Mouse (Mus musculus) lung, postnatal 10 days (tissue): ENCODE measurements around the gene U2af1l4.

Source experiments
- DNase-seq: peaks from one replicate; pipeline ENCODE4 v3.0.0; 2021

Gene U2af1l4

DNA sequence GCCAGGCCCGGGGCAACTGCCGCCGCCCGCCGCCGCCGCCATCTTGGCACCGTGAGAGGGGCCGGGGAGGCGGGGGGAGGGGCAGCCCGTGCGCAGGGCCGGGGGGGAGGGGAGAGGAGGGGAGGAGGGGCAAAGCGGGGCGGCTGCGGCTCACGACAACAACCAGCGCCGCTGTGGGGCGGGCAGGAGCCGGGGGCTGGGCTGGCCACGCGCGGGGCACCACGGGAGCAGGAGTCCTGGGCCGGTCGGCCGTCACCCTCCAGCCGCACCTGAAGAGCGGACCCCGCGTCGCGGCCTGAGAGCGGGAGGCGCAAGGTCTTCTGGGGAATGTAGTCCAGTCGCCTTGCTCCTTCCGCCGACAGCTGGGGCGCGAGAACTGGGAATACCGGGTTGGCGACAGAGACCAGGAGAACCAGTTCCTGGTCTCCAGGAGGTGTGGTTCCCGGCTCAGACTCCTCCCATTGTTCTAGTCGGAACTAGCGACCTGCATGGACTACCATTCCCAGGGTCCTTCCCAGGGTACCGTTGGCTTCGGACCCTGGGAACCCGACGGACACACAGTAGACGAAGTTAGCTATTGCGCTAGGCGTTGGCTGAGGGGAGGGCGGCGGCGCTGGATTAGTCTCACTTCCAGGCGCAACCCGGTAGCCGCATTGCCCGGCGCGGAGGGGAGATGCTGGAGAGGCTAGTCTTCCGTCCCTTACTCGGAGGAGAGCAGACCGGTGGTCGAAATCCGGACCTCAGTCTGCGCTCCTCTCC lies 25.8 kb downstream of the U2af1l4 start, which contains the start of gene Kmt2b:
Kmt2b (minus strand) TSS at position 51 of the 759 bp plus-strand sequence.
- peak; percentile 99 for DNase-seq

GRCm38 (mm10) chr7:30589435-30590301 lies 26.6 kb downstream of the U2af1l4 start:
- DNase-seq = peak; percentile 93

DNA sequence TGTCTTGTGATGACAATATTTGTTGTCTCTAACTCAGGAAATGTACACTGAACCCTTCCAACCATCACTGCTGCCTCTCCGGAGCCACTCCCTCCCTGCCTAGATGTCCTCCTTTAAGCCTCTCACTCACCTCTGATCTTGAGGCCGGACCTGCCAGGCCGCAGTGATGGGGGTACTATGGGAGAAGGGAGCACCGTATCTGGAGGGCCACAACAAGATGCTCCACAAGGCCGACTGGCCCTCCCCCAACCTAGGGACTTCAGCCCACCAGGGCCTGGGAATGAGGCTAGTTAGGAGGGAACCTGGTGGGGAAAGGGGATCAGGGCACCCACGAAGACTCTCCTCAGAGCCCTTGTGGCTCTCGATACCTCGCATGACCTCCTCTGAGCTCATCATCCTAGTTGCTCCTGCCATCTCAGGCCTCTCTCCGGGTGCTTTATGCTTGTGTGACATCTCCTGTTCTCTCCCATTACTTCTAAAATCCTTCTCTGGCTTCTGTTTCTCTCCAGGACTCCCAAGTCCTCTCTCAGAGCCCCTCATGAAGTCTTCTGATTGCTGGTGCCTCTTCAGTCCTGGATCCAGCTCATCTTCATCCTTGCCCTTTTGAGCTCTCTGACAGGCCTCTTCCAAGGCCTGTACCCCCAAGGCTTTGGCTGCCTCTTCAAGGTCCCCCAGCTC lies 28.0 kb downstream of the U2af1l4 start:
- DNase-seq = no peak

- no peak for DNase-seq
Observed at GRCm38 (mm10) chr7:30591605-30591951, 28.5 kb downstream of the U2af1l4 start.

- no peak for DNase-seq
Observed at GRCm38 (mm10) chr7:30592772-30593423, 29.8 kb downstream of the U2af1l4 start.

DNA sequence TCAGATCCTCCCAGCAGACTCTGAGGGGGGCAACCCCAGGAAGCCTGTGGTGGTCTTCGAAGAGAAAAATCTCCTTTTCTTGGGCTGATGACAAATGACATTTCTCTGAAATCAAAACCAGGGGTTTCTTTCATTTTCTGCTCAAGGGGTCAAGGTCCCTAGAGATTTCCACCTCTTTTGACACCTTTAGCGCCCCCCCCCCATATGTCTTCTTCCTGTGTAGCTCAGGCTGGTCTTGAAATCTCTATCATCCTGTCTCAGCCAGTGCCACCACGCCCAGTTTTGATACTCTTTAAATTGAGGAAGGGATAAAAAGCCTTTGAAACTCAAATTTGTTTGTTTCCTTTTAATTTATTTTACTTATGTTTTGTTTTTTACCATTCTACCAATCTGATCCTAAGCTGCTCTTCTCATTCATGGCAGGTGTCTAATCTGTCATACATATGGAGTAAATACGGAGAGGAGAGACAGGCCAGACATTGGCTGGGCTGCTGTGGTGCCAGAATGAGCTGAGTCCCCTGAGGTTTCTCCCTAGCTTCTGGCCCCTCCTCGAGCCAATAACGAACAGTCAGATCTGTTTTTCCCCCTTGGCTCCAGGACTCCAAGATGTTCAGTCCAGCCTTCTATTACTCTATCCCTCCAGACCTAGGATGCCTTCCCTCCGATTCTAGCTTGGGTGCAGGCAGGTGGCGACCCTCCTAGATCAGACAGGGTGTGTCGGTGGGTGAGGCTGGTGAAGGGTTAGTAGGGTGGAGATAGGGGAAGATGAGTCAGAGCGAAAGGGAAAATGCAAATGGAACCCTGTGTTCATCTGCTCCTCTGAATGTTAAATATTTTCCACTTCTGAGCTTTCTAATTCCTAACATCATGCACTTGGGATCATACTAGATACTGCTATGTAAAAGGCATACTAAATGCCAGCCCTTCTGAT lies 30.7 kb downstream of the U2af1l4 start:
- DNase-seq = no peak

DNA sequence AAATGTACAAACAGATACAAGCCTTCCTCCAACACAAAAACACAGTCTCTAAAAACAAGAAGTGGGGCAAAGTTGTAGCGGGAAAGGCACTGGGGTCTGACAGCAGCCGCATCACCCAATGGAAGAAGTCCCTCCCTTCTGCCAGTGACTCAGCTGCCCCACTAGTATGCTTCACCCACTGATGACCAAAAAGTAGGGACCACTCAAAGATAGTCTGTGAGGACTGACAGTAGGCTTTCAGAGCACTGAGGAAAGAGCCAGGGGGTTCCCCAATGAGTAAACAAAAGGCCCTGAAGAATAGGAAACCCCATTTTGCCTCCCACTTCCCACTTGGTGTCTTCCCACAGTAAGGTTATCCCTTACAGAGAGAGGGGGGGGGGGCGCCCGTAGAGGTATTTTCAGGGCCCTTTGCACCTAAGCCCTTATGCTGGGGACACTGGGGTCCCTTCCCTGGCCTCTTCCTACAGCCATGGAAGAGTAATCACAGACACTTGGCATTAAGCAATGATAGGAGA lies 31.5 kb downstream of the U2af1l4 start:
- DNase-seq = no peak

DNA sequence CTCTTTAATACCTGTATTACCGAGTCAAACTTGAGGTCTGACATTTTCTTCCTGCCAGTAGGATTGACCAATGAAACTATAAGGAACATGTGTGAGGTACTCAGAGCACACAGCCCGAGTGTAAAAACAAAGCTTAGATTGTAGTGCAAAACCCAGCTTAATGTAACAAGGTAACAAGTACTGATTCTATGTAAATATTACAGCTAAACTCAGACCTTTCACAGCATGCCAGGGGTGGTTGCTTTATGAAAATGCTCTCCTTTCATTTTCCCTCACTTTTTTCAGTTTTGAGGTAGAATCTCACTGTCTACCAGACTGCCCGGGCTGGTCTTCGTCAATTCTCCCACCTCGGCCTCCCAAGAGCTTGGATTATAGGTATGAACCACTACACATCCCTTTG lies 33.0 kb downstream of the U2af1l4 start:
- no peak for DNase-seq

- DNase-seq = peak; percentile 43
Observed at GRCm38 (mm10) chr7:30596811-30597210, 33.7 kb downstream of the U2af1l4 start.

DNA sequence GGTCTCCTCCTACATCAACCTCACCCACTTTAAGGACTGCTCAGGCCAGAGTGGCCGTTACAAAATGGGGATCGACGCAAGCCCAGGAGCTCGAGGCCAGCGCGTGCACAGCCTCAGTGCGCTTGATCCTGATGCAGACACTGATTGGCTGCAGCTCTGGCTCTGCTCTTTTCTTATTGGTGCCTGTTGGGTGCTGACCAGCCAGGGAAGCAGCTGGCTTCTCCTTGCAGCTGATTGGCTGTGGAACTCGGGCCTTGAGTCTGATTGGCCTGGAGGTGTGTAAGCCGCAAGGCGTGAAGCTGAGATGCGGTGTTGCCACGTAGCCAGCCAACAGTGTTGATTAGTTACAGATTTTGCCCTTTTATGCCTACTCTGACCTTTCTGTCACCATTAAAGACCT lies 35.7 kb downstream of the U2af1l4 start, which contains the start of gene Zbtb32:
Zbtb32 (minus strand) TSS at position 124 of the 400 bp plus-strand sequence.
- no peak for DNase-seq

DNA sequence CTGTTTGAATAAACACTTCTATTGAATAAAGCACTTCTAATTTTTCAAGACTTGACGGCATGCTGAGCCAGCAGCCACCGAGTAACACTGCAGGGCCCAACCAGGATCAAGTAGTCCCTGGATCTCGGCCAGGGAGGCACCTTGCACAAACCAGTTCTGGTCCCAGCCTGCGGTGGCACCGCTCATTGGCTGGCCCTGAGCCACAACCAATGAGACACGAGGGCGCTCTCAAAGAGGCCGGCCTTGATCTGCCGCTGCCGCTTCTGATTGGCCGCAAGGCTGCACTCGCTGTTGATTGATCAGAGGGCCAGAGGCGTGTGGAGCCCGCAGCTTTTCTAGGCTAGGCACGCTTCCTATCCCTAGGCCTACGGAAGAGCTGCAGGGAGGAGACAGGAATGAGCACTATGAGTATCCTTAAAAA lies 36.8 kb downstream of the U2af1l4 start:
- peak; percentile 94 for DNase-seq

GRCm38 (mm10) chr7:30600651-30601050 lies 37.5 kb downstream of the U2af1l4 start:
- peak; percentile 68 for DNase-seq

GRCm38 (mm10) chr7:30602583-30602982 lies 39.5 kb downstream of the U2af1l4 start:
- DNase-seq = peak; percentile 80

GRCm38 (mm10) chr7:30604424-30604823 lies 41.3 kb downstream of the U2af1l4 start:
- no peak for DNase-seq

- DNase-seq = no peak
Observed at GRCm38 (mm10) chr7:30604944-30605343, 41.8 kb downstream of the U2af1l4 start.

GRCm38 (mm10) chr7:30607706-30608309 lies 44.7 kb downstream of the U2af1l4 start:
- DNase-seq = peak; percentile 80

DNA sequence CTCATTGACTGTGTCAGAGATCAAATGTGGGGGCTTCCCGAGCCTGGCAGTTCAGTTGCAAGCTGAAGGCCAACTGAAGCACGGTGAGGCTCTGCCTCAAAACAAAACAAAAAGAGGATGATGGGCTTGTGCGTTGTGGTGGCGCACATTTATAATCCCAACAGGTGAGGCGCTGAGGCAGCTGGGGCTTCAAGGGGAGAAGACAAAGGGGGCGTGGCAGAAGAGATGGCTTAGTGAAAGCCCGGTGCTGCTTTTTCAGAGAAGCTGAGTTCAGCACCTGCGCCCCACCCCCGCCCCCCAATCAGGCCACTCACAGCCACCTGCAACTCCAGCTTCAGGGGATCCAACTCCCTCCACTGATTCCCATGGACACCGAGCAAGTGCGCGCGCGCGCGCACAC lies 45.4 kb downstream of the U2af1l4 start:
- no peak for DNase-seq

DNA sequence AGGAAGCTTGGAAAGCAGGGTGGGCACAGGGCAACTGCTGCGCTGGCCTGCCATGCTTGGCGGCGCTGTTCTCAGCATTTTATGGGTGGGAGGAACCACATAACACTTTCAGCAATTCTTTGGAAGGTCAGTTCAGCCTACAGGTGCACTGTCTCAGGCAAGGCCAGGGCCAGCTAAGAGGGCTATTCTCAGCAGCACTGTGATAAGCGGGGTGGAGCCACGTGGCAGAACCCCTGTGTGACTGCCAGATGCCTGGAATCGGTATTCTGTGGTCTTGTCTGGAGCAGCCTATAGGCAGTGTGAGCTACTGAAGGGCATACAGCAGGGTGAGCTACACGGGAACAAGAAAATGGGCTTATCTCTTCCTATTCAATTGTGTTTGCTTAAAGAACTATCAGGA lies 46.9 kb downstream of the U2af1l4 start:
- DNase-seq = no peak

DNA sequence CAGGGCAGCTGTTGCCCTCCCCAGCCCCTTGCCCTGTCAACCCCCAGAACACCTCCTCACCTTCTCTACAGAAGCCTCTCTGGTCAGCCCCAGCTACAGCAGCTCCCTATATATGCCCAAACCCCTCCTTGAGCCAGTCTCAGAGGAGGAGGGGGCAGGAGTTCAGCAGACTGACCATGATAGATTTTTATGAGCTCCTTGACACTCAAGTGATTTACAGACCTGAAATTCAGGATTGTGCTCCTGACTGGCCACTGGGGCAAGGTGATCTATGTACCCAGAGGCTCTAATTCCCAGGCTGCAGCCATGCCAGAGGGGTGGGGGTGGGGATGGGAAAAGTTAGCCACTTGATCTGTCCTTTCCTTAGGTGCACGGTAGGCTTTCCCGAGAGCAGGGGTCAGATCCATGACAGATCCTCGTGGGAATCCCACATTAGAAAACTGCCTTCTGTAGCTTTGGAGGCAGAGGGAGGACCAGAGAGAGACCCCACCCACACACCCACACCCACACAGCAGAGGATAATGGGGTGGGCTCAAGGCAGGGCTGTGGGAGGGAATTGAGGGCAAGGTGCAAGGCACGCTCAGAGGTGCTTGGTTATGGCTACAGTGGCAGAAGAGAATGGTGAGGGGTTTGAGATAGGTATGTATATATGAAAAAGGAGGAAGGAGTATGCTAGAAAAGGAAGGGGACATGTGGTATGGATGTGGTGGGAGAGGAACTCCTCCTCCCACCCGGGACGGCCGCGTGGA lies 49.7 kb downstream of the U2af1l4 start, which contains the start of gene Upk1a:
Upk1a (minus strand) TSS at position 194 of the 749 bp plus-strand sequence.
- no peak for DNase-seq

- peak; percentile 74 for DNase-seq
Observed at GRCm38 (mm10) chr7:30613529-30614112, 50.5 kb downstream of the U2af1l4 start.
